Mouse (Mus musculus) liver, embryonic 16.5 days (tissue): ENCODE measurements around the gene Actn3. TPM values are rescaled to one million over a fixed set of nuclear protein-coding genes. Genes with fewer than 3 reads are reported as not detected.
A peak's percentile ranks its signal among the peaks of the same experiment; 100 is the strongest.

Experiments used
- ATAC-seq: fragments of 200-750 bp; cut with Nextera tagmentation; 2 replicates; pipeline ENCODE4 v1.8.0; 2017; ENCODE audit warnings: low read depth, mild to moderate bottlenecking, moderate number of reproducible peaks, moderate library complexity
- H3K27ac ChIP-seq: fragments of 300-500 bp; sonication (generic); 2 replicates; pipeline ENCODE4 v1.5.1; 2014; ENCODE audit warnings: mild to moderate bottlenecking, low read length
- H3K27me3 ChIP-seq: fragments of 300-500 bp; sonication (generic); 2 replicates; pipeline ENCODE4 v1.6.1; 2014; ENCODE audit warnings: low read depth, low read length, mixed read lengths; ENCODE audit not compliant: control insufficient read depth, insufficient read depth
- H3K36me3 ChIP-seq: fragments of 300-500 bp; sonication (generic); 2 replicates; pipeline ENCODE4 v1.6.1; 2014; ENCODE audit warnings: mild to moderate bottlenecking; ENCODE audit not compliant: control insufficient read depth, insufficient read depth
- H3K4me1 ChIP-seq: fragments of 300-500 bp; sonication (generic); 2 replicates; pipeline ENCODE4 v1.6.1; 2014; ENCODE audit warnings: low read depth, low read length, mixed read lengths; ENCODE audit not compliant: control insufficient read depth
- H3K4me2 ChIP-seq: fragments of 300-500 bp; sonication (generic); 2 replicates; pipeline ENCODE4 v1.6.1; 2014; ENCODE audit warnings: low read depth, low read length, mixed read lengths
- H3K4me3 ChIP-seq: fragments of 300-500 bp; sonication (generic); 2 replicates; pipeline ENCODE4 v1.5.1; 2014; ENCODE audit warnings: low read depth, mild to moderate bottlenecking, low read length
- H3K9ac ChIP-seq: fragments of 300-500 bp; sonication (generic); 2 replicates; pipeline ENCODE4 v1.6.1; 2014; ENCODE audit warnings: low read depth, low read length
- H3K9me3 ChIP-seq: fragments of 300-500 bp; sonication (generic); replicated peaks from 2 replicates; pipeline ENCODE4 v1.6.1; 2016; ENCODE audit warnings: low read length; ENCODE audit not compliant: control insufficient read depth
- WGBS: fragments of 180-500 bp; shearing (Covaris S2); extraction: QIAGEN DNeasy Blood & Tissue Kit; methylation state at CpG from one replicate; pipeline ENCODE4 v1.1.7; 2014; ENCODE audit not compliant: insufficient replicate concordance; 5-methylcytosine and 5-hydroxymethylcytosine counted together
- polyA plus RNA-seq: library from polyadenylated mRNA; unstranded; fragments of >200 nt; fragmentation: Nextera tagmentation; extraction: Ambion mirVana; gene quantifications from 2 replicates; pipeline ENCODE4 v1.2.1, GENCODE M21; 2015

Actn3 gene
- polyA plus RNA-seq, 1 experiment from 2014 or later = 1.3 TPM

- Histone ChIP-seq H3K4me2 (no peak overlapping the region), H3K4me1 (no peaks in the 10 kb centered on the region), H3K27me3 (no peaks in the 10 kb centered on the region), H3K4me3 (no peak overlapping the region), H3K9me3 (no peaks in the 10 kb centered on the region), H3K36me3 (no peaks in the 10 kb centered on the region), H3K27ac (no peak overlapping the region), H3K9ac (no peak overlapping the region)
- 31% methylated on average over 3 of the region's 3 CpGs for WGBS
- ATAC-seq = no peak
These were observed 22.2 kb upstream of the Actn3 start for GRCm38 (mm10) chr19:4899888-4900287.

DNA sequence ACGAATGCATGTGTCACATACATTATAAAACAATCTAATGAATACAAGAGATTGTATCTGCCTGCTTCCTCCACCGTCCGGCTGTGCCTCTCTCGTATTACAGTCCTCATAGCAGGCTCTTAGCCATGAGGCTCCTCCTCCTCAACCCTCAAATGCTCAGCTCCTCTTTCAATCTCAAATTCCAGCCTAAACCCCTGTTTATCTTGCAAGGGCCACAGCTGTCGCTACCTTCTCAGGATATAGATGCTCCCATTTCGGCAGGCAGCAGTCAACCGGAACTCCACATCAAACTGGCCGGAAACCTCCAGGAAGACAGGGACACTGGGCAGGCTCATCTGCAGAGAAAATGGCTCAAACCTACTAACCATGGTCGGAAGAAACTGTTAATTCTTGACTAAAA, 21.3 kb upstream of the Actn3 start:
- Histone ChIP-seq H3K4me3 (no peak overlapping the region), H3K4me1 (no peaks in the 10 kb centered on the region), H3K27ac (no peak overlapping the region), H3K9ac (no peak overlapping the region), H3K9me3 (no peaks in the 10 kb centered on the region), H3K27me3 (no peaks in the 10 kb centered on the region), H3K36me3 (no peaks in the 10 kb centered on the region), H3K4me2 (no peak overlapping the region)
- WGBS = 65% methylated on average over 9 of the region's 9 CpGs
- no peak for ATAC-seq

DNA sequence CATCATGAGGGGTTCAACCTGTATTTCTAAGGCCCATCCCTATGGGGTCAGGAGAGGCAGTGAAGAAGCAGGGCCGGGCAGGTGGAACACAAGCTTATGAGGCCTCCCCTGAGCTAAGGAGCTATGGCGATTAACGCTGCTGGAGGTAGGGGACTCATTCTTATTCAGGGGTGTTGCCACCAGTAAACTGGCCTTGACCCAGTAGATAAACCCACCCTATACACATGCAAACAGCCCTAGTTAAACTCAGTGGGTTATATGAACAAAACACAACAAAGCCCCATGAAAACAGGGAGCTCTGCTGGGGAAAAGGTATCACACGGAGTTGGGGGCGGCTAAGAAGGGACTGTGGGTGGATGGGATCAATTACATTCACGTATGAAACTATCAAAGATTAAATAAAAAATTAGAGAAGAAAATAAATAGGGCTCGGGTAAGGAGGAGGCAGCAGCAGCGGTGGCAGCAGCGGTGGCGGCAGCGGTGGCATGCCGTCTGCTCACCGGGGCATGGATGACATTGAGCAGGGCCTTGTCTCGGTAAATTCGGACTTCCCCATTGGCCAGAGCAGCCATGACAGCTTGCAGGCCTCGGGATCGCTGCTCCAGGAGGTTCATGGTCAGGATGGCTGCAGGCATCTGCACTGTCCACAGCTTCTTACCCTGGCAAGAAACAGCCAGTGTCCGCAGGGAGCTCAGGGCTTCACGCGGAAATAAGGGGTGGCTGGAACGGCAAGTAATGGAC, 19.2 kb upstream of the Actn3 start:
- ATAC-seq = no peak
- no peaks in the 10 kb centered on the region for H3K36me3 ChIP-seq
- WGBS = 65% methylated on average over 21 of the region's 21 CpGs

DNA sequence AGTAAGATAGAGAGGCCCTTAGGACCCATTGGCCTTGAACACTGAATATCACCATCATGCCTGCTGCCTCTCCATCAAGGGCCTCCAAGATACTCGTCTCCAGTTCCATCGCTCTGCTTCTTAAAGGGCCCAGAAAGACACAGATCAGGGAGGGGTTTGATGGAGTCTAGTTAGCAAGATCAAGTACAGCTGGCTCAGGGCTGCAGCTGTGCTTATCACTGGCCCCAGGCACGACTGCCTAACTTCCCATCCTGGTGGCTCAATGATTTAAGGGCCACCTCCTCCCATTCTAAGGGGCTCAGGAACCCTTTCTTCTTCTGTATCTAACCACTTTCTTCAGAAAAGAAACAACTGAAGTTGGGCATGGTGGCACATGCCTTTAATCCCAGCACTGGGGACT, 14.1 kb upstream of the Actn3 start:
- H3K36me3 ChIP-seq = no peaks in the 10 kb centered on the region
- peak overlapping the region; percentile 24; the same call in 1 of the 2 replicates for H3K4me2 ChIP-seq
- H3K9ac ChIP-seq = no peak overlapping the region
- H3K4me3 ChIP-seq = no peak overlapping the region
- no peaks in the 10 kb centered on the region for H3K9me3 ChIP-seq
- peak; percentile 94 for ATAC-seq
- 32% methylated on average over 3 of the region's 3 CpGs for WGBS
- peak overlapping the region; percentile 70 for H3K27ac ChIP-seq
- H3K27me3 ChIP-seq = no peaks in the 10 kb centered on the region
- peaks cover 22% of the 10 kb centered on the region for H3K4me1 ChIP-seq

More for the DNA sequence above, 19.2 kb upstream of the Actn3 start:
- Histone ChIP-seq H3K4me3 (no peak overlapping the region), H3K9ac (no peak overlapping the region), H3K4me1 (peaks cover 9% of the 10 kb centered on the region), H3K27me3 (no peaks in the 10 kb centered on the region), H3K9me3 (no peaks in the 10 kb centered on the region), H3K4me2 (no peak overlapping the region), H3K27ac (no peak overlapping the region)

GRCm38 (mm10) chr19:4889791-4890190, 12.1 kb upstream of the Actn3 start:
- WGBS = 78% methylated on average over 10 of the region's 10 CpGs

DNA sequence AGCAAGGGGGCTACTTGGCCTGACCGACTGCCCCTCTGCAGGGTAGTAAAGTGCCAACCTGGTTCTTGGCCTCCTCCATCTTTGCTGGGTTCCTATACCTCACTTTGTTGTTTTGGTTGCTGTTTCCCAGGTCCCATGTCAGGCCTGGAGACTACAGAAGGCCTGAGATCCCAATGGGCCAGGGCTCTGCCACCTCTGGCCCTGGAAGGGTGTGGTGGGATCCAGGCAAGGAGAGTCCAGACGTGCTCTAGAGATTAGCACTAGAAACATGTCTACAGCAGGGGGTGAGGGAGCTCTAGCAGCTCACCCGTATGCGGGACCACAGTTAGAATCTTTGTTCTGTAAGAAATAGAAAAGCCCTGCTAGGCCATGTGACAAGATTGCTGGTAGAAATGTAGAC, 6.3 kb upstream of the Actn3 start:
- Histone ChIP-seq H3K9me3 (no peaks in the 10 kb centered on the region), H3K9ac (peak overlapping the region; percentile 16; the same call in 1 of the 2 replicates), H3K4me3 (no peak overlapping the region), H3K4me2 (peak overlapping the region; percentile 10), H3K36me3 (no peaks in the 10 kb centered on the region; the same call in 1 of the 2 replicates), H3K4me1 (peaks cover 29% of the 10 kb centered on the region), H3K27me3 (no peaks in the 10 kb centered on the region), H3K27ac (peak overlapping the region; percentile 45)
- peak; percentile 89 for ATAC-seq
- WGBS = 44% methylated on average over 4 of the region's 4 CpGs

More at GRCm38 (mm10) chr19:4889791-4890190, 12.1 kb upstream of the Actn3 start:
- Histone ChIP-seq H3K27ac (no peak overlapping the region), H3K4me3 (no peak overlapping the region), H3K4me2 (no peak overlapping the region), H3K27me3 (no peaks in the 10 kb centered on the region), H3K9me3 (no peaks in the 10 kb centered on the region), H3K9ac (no peak overlapping the region), H3K36me3 (no peaks in the 10 kb centered on the region), H3K4me1 (peaks cover 22% of the 10 kb centered on the region)
- ATAC-seq = no peak

- ATAC-seq = no peak
- peak overlapping the region; percentile 81; the same call in 1 of the 2 replicates for H3K27ac ChIP-seq
- peak overlapping the region; percentile 79 for H3K4me3 ChIP-seq
- H3K4me2 ChIP-seq = peak overlapping the region; percentile 80
- no peaks in the 10 kb centered on the region; the same call in 1 of the 2 replicates for H3K27me3 ChIP-seq
- peak overlapping the region; percentile 93 for H3K9ac ChIP-seq
- H3K36me3 ChIP-seq = no peaks in the 10 kb centered on the region; the same call in 1 of the 2 replicates
- WGBS = 46% methylated on average over 10 of the region's 10 CpGs
- no peaks in the 10 kb centered on the region for H3K9me3 ChIP-seq
- peaks cover 36% of the 10 kb centered on the region for H3K4me1 ChIP-seq
These were observed 1.6 kb upstream of the Actn3 start for GRCm38 (mm10) chr19:4879324-4879703.

DNA sequence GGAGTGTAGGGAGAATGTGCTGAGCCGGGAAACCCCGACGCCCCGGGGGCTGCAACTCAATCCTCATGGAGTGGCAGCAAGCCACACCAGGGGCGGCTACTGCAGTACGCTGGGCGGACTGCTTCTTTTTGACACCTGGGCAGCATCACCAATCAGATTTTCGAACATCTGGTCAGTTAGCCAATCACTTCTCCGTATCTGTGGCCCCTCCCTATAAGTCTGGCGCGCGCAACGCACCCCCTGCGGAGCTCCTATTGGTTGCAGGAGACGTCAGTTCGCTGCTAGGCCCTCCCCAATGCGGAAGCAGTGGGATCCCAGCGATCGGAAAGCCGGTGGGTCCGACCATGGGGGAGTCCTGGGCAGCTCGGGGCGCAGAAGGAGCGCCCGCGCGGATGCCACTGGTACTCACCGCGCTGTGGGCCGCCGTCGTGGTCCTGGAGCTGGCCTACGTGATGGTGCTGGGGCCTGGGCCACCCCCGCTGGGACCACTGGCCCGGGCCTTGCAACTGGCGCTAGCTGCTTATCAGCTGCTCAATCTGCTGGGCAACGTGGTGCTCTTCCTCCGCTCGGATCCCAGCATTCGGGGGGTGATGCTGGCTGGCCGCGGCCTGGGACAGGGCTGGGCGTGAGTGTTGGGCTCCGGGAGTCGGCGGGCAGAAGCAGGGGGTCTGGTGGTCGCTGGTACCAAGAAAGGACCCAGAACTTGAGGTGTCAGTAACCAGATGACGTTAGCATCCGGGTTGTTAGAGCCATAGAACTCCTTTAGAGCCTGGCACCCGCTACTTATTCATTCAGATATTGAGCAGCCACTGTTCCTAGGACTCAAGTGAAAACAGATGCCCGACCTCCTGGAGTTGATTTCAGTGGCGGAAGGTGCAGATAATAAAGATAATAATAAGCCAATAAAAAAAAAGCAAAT, 955 bp upstream of the Actn3 start, which contains the start of gene Zdhhc24:
Gene Zdhhc24 (plus strand): TSS at position 264 of the 919 bp plus-strand sequence.
- no peaks in the 10 kb centered on the region; the same call in 1 of the 2 replicates for H3K36me3 ChIP-seq
- no peaks in the 10 kb centered on the region for H3K9me3 ChIP-seq
- H3K27ac ChIP-seq = peak within 1 kb of the TSS; percentile 81
- H3K27me3 ChIP-seq = no peaks in the 10 kb centered on the region; the same call in 1 of the 2 replicates
- H3K4me3 ChIP-seq = peak within 1 kb of the TSS; percentile 79
- under 1% methylated on average over 52 of the region's 52 CpGs for WGBS
- H3K4me2 ChIP-seq = peak within 1 kb of the TSS; percentile 90
- peaks cover 30% of the 10 kb centered on the region for H3K4me1 ChIP-seq
- H3K9ac ChIP-seq = peak within 1 kb of the TSS; percentile 93
- ATAC-seq = peak; percentile 98
